Mouse (Mus musculus) myocyte (in vitro differentiated cells): ENCODE measurements at regions not wholly inside any gene's neighbourhood (a gene's known extent, or its start where the extent isn't known, plus 50 kb on each side); places are given as distances from the start of the nearest gene placed in this dataset.
"Not testable (repeated sequence)": the region's sequence is repeated elsewhere in the genome, so short reads cannot be mapped to it uniquely, and the experiment has no call there.

ENCODE experiments used
- E2F4 ChIP-seq: IDR thresholded peaks from one replicate; pipeline ENCODE4 v1.6.1; 2011; ENCODE audit warnings: mild to moderate bottlenecking, control low read depth, moderate library complexity; ENCODE audit not compliant: insufficient read depth
- MAX ChIP-seq: IDR thresholded peaks from one replicate; pipeline ENCODE4 v1.6.1; 2011; ENCODE audit warnings: low read depth, mild to moderate bottlenecking, control low read depth
- POLR2A ChIP-seq: IDR thresholded peaks from one replicate; pipeline ENCODE4 v1.6.1; 2011; ENCODE audit warnings: low read depth, mild to moderate bottlenecking, control low read depth, moderate library complexity; ENCODE audit not compliant: insufficient read length
- POLR2AphosphoS2 ChIP-seq: IDR thresholded peaks from one replicate; pipeline ENCODE4 v1.6.1; 2011; ENCODE audit warnings: low read depth, control low read depth; ENCODE audit not compliant: insufficient read length
- REST ChIP-seq: IDR thresholded peaks from one replicate; pipeline ENCODE4 v1.6.1; 2011; ENCODE audit warnings: mild to moderate bottlenecking, control low read depth, moderate library complexity; ENCODE audit not compliant: insufficient read depth, insufficient read length
- TCF12 ChIP-seq: IDR thresholded peaks from one replicate; pipeline ENCODE4 v1.6.1; 2011; ENCODE audit warnings: mild to moderate bottlenecking, control low read depth; ENCODE audit not compliant: poor library complexity, insufficient read depth, severe bottlenecking
- USF1 ChIP-seq: IDR thresholded peaks from one replicate; pipeline ENCODE4 v1.6.1; 2011; ENCODE audit warnings: low read depth, mild to moderate bottlenecking, control low read depth, moderate library complexity

DNA sequence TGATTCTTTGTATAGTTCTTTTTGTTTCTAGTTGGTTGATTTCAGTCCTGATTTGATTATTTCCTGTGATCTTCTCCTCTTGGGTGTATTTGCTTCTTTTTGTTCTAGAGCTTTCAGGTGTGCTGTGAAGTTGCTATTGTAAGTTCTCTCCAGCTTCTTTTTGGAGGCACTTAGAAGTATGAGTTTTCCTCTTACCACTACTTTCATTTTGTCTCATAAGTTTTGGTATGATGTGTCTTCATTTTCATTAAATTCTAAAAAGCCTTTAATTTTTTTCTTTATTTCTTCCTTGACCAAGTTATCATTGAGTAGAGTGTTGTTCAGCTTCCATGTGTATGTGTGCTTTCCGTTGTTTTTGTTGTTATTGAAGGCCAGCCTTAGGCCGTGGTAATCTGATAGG, 195.3 kb upstream of the Btg1 start:
- not testable (repeated sequence) for TF ChIP-seq TCF12, POLR2A, POLR2AphosphoS2, E2F4, USF1, MAX, REST
